8 mouse cellular contexts compared by ENCODE assay signal in the genomic region with DNA sequence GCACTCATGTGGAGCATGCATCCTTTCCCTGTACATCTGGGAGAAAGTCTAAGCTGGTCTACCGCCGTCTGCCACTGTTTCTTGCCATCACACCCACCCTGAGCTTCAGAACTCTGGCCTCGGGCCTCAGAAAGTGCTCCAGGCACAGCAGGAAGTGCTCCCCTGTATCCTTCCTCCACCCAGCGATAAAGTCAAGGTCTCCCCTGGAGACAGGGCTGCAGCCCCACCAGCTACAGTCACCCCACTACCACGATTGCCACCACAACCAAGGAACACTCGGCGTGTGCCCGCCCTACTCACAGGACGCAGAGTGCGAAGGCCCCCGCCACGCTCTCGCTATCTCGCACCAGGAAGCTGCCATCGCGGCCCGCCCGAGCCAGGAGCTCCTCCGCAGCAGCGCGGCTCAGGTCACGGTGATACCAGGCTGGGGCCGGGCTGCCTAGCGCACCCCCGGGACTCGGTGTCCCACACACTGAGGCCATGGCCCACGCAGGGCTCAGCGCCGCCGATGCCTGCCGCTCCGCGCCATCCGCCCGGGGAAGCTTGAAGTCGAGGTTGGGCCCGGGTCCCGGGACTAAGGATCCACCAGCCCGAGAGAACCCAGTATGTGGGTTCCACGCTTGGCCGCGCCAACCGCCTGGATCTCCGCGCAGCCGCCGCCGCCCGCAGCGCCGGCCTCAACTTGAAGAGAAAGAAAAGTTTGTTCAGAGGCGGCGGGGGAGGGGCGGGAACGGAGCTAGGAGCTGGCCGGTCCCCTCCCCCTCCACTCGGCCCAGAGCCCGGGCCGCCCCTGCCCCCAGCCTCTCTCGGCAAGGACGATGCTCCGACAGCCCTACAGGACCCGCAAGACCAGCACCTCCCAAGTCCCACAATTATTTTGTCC. TPM values are rescaled to one million over a fixed set of nuclear protein-coding genes. Genes with fewer than 3 reads are reported as not detected.
DNase-seq lines count a peak whose midpoint lies in the region; ATAC-seq lines count a peak whose summit lies in the region.

No protein-coding gene starts in this region.

- peak overlapping the region; percentile 59 for H3K4me2 ChIP-seq in embryonic facial prominence, embryonic 12.5 days (replicated peaks)
- peak overlapping the region; percentile 75 for H3K4me2 ChIP-seq in heart, embryonic 15.5 days
- H3K4me2 ChIP-seq in neural tube, embryonic 12.5 days (replicated peaks): peak overlapping the region; percentile 93

- peaks cover 27% of the 10 kb centered on the region for H3K36me3 ChIP-seq in embryonic facial prominence, embryonic 12.5 days
- H3K36me3 ChIP-seq in heart, embryonic 15.5 days: peaks cover 19% of the 10 kb centered on the region
- H3K36me3 ChIP-seq in neural tube, embryonic 12.5 days: peaks cover 12% of the 10 kb centered on the region

- H3K27ac ChIP-seq in embryonic facial prominence, embryonic 12.5 days: peak overlapping the region; percentile 97
- peak overlapping the region; percentile 99 for H3K27ac ChIP-seq in heart, embryonic 15.5 days
- H3K27ac ChIP-seq in neural tube, embryonic 12.5 days: peak overlapping the region; percentile 64

- H3K4me3 ChIP-seq in embryonic facial prominence, embryonic 12.5 days: peak overlapping the region; percentile 86
- H3K4me3 ChIP-seq in heart, embryonic 15.5 days: peak overlapping the region; percentile 80
- H3K4me3 ChIP-seq in neural tube, embryonic 12.5 days: peak overlapping the region; percentile 76

- H3K9me3 ChIP-seq in embryonic facial prominence, embryonic 12.5 days: no peaks in the 10 kb centered on the region
- no peaks in the 10 kb centered on the region for H3K9me3 ChIP-seq in heart, embryonic 15.5 days (replicated peaks)
- no peaks in the 10 kb centered on the region for H3K9me3 ChIP-seq in neural tube, embryonic 12.5 days

- WGBS in embryonic facial prominence, embryonic 12.5 days: under 1% methylated on average over 63 of the region's 63 CpGs
- under 1% methylated on average over 63 of the region's 63 CpGs for WGBS in heart, embryonic 15.5 days
- WGBS in neural tube, embryonic 12.5 days: under 1% methylated on average over 63 of the region's 63 CpGs

- H3K9ac ChIP-seq in embryonic facial prominence, embryonic 12.5 days: peak overlapping the region; percentile 99
- peak overlapping the region; percentile 90 for H3K9ac ChIP-seq in heart, embryonic 15.5 days
- peak overlapping the region; percentile 94 for H3K9ac ChIP-seq in neural tube, embryonic 12.5 days

- H3K27me3 ChIP-seq in embryonic facial prominence, embryonic 12.5 days: no peaks in the 10 kb centered on the region
- H3K27me3 ChIP-seq in heart, embryonic 15.5 days: no peaks in the 10 kb centered on the region
- H3K27me3 ChIP-seq in neural tube, embryonic 12.5 days (replicated peaks): no peaks in the 10 kb centered on the region

- H3K4me1 ChIP-seq in embryonic facial prominence, embryonic 12.5 days: peaks cover 30% of the 10 kb centered on the region
- peaks cover 35% of the 10 kb centered on the region for H3K4me1 ChIP-seq in heart, embryonic 15.5 days (replicated peaks)
- H3K4me1 ChIP-seq in neural tube, embryonic 12.5 days: peaks cover 40% of the 10 kb centered on the region

- DNase-seq in A20 (ENCODE audit: low read depth, low spot score): peak; percentile 84
- peak; percentile 92 for DNase-seq in kidney, postnatal 10 days
- DNase-seq in lung, adult 18-20 months: peak; percentile 52 to 66
- peak; percentile 91 for DNase-seq in testis, postnatal 10 days (ENCODE audit: low spot score)

- ATAC-seq in activated CD4-positive, CD25-positive, alpha-beta regulatory T cell, adult 4 months: peak; percentile 51
- ATAC-seq in embryonic facial prominence, embryonic 12.5 days (ENCODE audit: insufficient number of reproducible peaks, insufficient read depth, low FRiP score, low TSS enrichment): peak; percentile 36
- ATAC-seq in heart, embryonic 15.5 days (replicated peaks; ENCODE audit: insufficient number of reproducible peaks, insufficient read depth, low FRiP score, low read depth): peak; percentile 57
- ATAC-seq in neural tube, embryonic 12.5 days (ENCODE audit: low FRiP score, low read depth): peak; percentile 75

RNA-seq across cellular contexts. Expression of a gene that starts 1.5 kb away (rescaled TPM):
- 1 to 10 TPM; 1.5 to 2.6 TPM for polyA plus RNA-seq in activated CD4-positive, CD25-positive, alpha-beta regulatory T cell, adult 4 months (2017; shearing (Covaris generic))
- polyA plus RNA-seq in embryonic facial prominence, embryonic 12.5 days (2016; fragmentation: Nextera tagmentation; extraction: Ambion mirVana): 55.2 and 69.7 TPM in 2 replicates
- 52.7 and 64.5 TPM in 2 replicates for polyA plus RNA-seq in heart, embryonic 15.5 days (2015; fragmentation: Nextera tagmentation; extraction: Ambion mirVana)
- polyA plus RNA-seq in neural tube, embryonic 12.5 days (2016; fragmentation: Nextera tagmentation; extraction: Ambion mirVana): 34.9 and 37.7 TPM in 2 replicates

RNA-seq across cellular contexts. Expression of a gene that starts 18.4 kb away (rescaled TPM):
- not detected for polyA plus RNA-seq in activated CD4-positive, CD25-positive, alpha-beta regulatory T cell, adult 4 months (2017; shearing (Covaris generic))
- 0.58 TPM in 1 of 2 replicates, not detected in the other for polyA plus RNA-seq in embryonic facial prominence, embryonic 12.5 days (2016; fragmentation: Nextera tagmentation; extraction: Ambion mirVana)
- 0.39 and 1.9 TPM in 2 replicates for polyA plus RNA-seq in heart, embryonic 15.5 days (2015; fragmentation: Nextera tagmentation; extraction: Ambion mirVana)
- polyA plus RNA-seq in neural tube, embryonic 12.5 days (2016; fragmentation: Nextera tagmentation; extraction: Ambion mirVana): 1.9 and 2.4 TPM in 2 replicates

RNA-seq across cellular contexts. Expression of a gene that starts 20.5 kb away (rescaled TPM):
- polyA plus RNA-seq in activated CD4-positive, CD25-positive, alpha-beta regulatory T cell, adult 4 months (2017; shearing (Covaris generic)): not detected
- polyA plus RNA-seq in embryonic facial prominence, embryonic 12.5 days (2016; fragmentation: Nextera tagmentation; extraction: Ambion mirVana): 0.92 TPM in 1 of 2 replicates, not detected in the other
- polyA plus RNA-seq in heart, embryonic 15.5 days (2015; fragmentation: Nextera tagmentation; extraction: Ambion mirVana): 1.1 and 1.9 TPM in 2 replicates
- polyA plus RNA-seq in neural tube, embryonic 12.5 days (2016; fragmentation: Nextera tagmentation; extraction: Ambion mirVana): 1.2 and 1.3 TPM in 2 replicates

RNA-seq across cellular contexts. Expression of a gene that starts 27.0 kb away (rescaled TPM):
- polyA plus RNA-seq in activated CD4-positive, CD25-positive, alpha-beta regulatory T cell, adult 4 months (2017; shearing (Covaris generic)): 10 to 100 TPM; 47.2 to 61.9 TPM
- 75.5 and 76.6 TPM in 2 replicates for polyA plus RNA-seq in embryonic facial prominence, embryonic 12.5 days (2016; fragmentation: Nextera tagmentation; extraction: Ambion mirVana)
- 48.3 and 54.7 TPM in 2 replicates for polyA plus RNA-seq in heart, embryonic 15.5 days (2015; fragmentation: Nextera tagmentation; extraction: Ambion mirVana)
- polyA plus RNA-seq in neural tube, embryonic 12.5 days (2016; fragmentation: Nextera tagmentation; extraction: Ambion mirVana): 86.0 and 89.1 TPM in 2 replicates

RNA-seq across cellular contexts. Expression of a gene that starts 34.1 kb away (rescaled TPM):
- polyA plus RNA-seq in activated CD4-positive, CD25-positive, alpha-beta regulatory T cell, adult 4 months (2017; shearing (Covaris generic)): not detected
- polyA plus RNA-seq in embryonic facial prominence, embryonic 12.5 days (2016; fragmentation: Nextera tagmentation; extraction: Ambion mirVana): 1.1 and 1.2 TPM in 2 replicates
- 4.3 and 6.1 TPM in 2 replicates for polyA plus RNA-seq in heart, embryonic 15.5 days (2015; fragmentation: Nextera tagmentation; extraction: Ambion mirVana)
- 1.0 TPM in 1 of 2 replicates, not detected in the other for polyA plus RNA-seq in neural tube, embryonic 12.5 days (2016; fragmentation: Nextera tagmentation; extraction: Ambion mirVana)

Comparison
In these comparisons a context has a peak if more than half of its experiments do, and no peak if none do; other contexts are left out.
1. Peak in every context shown above with its lines: DNase-seq, ATAC-seq, H3K4me3 ChIP-seq and H3K27ac ChIP-seq.
2. RNA of a gene that starts 1.5 kb away (polyA plus RNA-seq): 55.2 to 69.7 TPM in embryonic facial prominence, embryonic 12.5 days, 52.7 to 64.5 TPM in heart, embryonic 15.5 days and 34.9 to 37.7 TPM in neural tube, embryonic 12.5 days; 1.5 to 2.6 TPM in activated CD4-positive, CD25-positive, alpha-beta regulatory T cell, adult 4 months; every median in the first group is over 10 times any median in the second.